In the genomic region with DNA sequence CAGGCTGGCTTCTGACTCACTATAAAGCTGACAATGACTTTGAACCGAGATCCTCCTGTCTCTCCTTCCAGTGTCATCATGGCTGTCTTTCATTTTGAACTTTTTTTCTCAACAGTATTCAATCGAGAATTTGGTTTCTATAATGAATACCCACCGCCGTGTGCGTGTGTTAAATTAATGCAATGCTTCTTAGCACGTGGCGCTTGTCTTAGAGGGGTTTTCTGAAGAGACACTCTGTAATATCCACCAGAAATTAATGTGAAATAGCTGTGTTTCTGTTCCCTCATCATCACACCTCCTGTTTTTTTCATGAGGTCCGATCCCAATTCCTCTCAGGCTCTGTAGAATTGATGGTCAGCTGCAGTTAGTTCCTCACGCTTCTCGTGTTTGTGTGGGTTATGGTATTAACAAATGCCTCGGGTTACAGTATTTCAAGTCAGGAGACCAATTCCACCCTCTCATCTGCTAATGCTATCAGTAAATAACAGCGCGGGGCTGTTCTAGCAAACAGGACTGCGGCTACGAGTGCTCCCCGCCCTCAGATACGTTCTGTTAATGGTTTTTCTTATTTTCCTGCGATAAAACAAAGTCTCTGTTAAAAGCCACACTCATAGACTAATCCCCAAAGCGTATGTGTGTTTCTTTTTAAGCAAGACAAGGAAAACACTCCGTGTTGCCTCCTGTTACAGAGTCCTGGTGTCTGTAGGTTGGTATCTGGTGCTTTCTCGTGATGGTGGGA, we compare ENCODE assay signal across 15 mouse cellular contexts. TPM values are rescaled to one million over a fixed set of nuclear protein-coding genes. Genes with fewer than 3 reads are reported as not detected.
A peak's percentile ranks its signal among the peaks of the same experiment; 100 is the strongest.
DNase-seq lines count a peak whose midpoint lies in the region; ATAC-seq and TF ChIP-seq lines count a peak whose summit lies in the region.
"Had no signal": no experiment of that assay in that cellular context is flagged by ENCODE, and none has a peak within 500 bp of the region (broad histone marks: within the 10 kb centered on the region; RNA-seq: fewer than 3 reads in every experiment).

No protein-coding gene starts in this region.

- H3K9ac ChIP-seq in midbrain, embryonic 13.5 days (replicated peaks), result peak overlapping the region; percentile 39
- peak overlapping the region; percentile 64 for H3K9ac ChIP-seq in liver, embryonic 11.5 days (ENCODE audit: low read depth, low read length)
- H3K9ac ChIP-seq in heart, adult 2 months (ENCODE audit: low read depth, low read length), result no peak overlapping the region
- H3K9ac ChIP-seq: kidney, embryonic 15.5 days; stomach, embryonic 15.5 days had no signal

- no peaks in the 10 kb centered on the region for H3K36me3 ChIP-seq in midbrain, embryonic 13.5 days
- no peaks in the 10 kb centered on the region for H3K36me3 ChIP-seq in midbrain, embryonic 10.5 days
- no peaks in the 10 kb centered on the region for H3K36me3 ChIP-seq in liver, embryonic 11.5 days (ENCODE audit: control insufficient read depth, insufficient read depth, low read length)
- H3K36me3 ChIP-seq in heart, adult 2 months (ENCODE audit: control insufficient read depth, insufficient read depth, low read length), result no peaks in the 10 kb centered on the region
- H3K36me3 ChIP-seq: kidney, embryonic 15.5 days; stomach, embryonic 15.5 days had no signal

- H3K27ac ChIP-seq in midbrain, embryonic 13.5 days, result peak overlapping the region; percentile 40
- no peak overlapping the region for H3K27ac ChIP-seq in midbrain, embryonic 10.5 days (replicated peaks)
- H3K27ac ChIP-seq in liver, embryonic 11.5 days (ENCODE audit: low read depth, low read length), result peak overlapping the region; percentile 94
- H3K27ac ChIP-seq in olfactory bulb, adult 2 months (ENCODE audit: insufficient read depth, low read depth, low read length), result peak overlapping the region; percentile 43; the same call in 1 of the 2 replicates
- no peak overlapping the region for H3K27ac ChIP-seq in heart, adult 2 months
- H3K27ac ChIP-seq: kidney, embryonic 15.5 days; stomach, embryonic 15.5 days had no signal

- no peak for ATAC-seq in midbrain, embryonic 13.5 days
- 0 out of 2 replicates have a peak, but pooled peaks have one; percentile 32 for ATAC-seq in liver, embryonic 11.5 days (replicated peaks; ENCODE audit: low FRiP score)
- ATAC-seq: hindbrain, embryonic 16.5 days had no signal

- H3K4me3 ChIP-seq in midbrain, embryonic 13.5 days (replicated peaks), result no peak overlapping the region
- no peak overlapping the region for H3K4me3 ChIP-seq in midbrain, embryonic 10.5 days
- peak overlapping the region; percentile 4; the same call in 1 of the 2 replicates for H3K4me3 ChIP-seq in liver, embryonic 11.5 days (ENCODE audit: low read depth, low read length)
- no peak overlapping the region for H3K4me3 ChIP-seq in olfactory bulb, adult 2 months (ENCODE audit: insufficient read depth, low read depth, low read length)
- H3K4me3 ChIP-seq in heart, adult 2 months, result no peak overlapping the region
- H3K4me3 ChIP-seq: kidney, embryonic 15.5 days; stomach, embryonic 15.5 days had no signal

- TF ChIP-seq EP300 in heart, adult 2 months (IDR thresholded peaks at IDR 0.05; ENCODE audit: insufficient read depth, low read depth, low read length), result no peak

- TF ChIP-seq POLR2A in olfactory bulb, adult 2 months (IDR thresholded peaks at IDR 0.05; ENCODE audit: insufficient read depth, low read depth, low read length), result no peak
- TF ChIP-seq POLR2A in heart, adult 2 months (IDR thresholded peaks at IDR 0.05; ENCODE audit: insufficient read depth, low read depth, low read length), result no peak

- no peak for DNase-seq in midbrain, embryonic 10.5 days (ENCODE audit: low spot score)
- peak; percentile 54 for DNase-seq in c-Kit-positive CD71-positive TER-119-negative erythroid progenitor cells, embryonic 14.5 days (ENCODE audit: low read depth)
- DNase-seq in liver, embryonic 11.5 days (ENCODE audit: low spot score), result no peak
- DNase-seq in heart, adult 2 months, result no peak
- DNase-seq in lung, postnatal 4 days, result no peak
- DNase-seq: adrenal gland, postnatal 25 days; cerebellum, adult 8-10 months; layer of hippocampus, adult 9-11 months; left cerebral cortex, postnatal 4 days had no signal

- intact Hi-C loops in heart, adult 2 months (cut with DNase I), result no loop called here

- H3K79me2 ChIP-seq in heart, adult 2 months (replicated peaks; ENCODE audit: control insufficient read depth, insufficient read depth, low read length), result no peaks in the 10 kb centered on the region

- H3K9me3 ChIP-seq in midbrain, embryonic 13.5 days, result no peaks in the 10 kb centered on the region
- H3K9me3 ChIP-seq in midbrain, embryonic 10.5 days (replicated peaks), result no peaks in the 10 kb centered on the region
- no peaks in the 10 kb centered on the region for H3K9me3 ChIP-seq in liver, embryonic 11.5 days (ENCODE audit: control insufficient read depth, low read length)
- H3K9me3 ChIP-seq: kidney, embryonic 15.5 days; stomach, embryonic 15.5 days had no signal

- no peaks in the 10 kb centered on the region for H3K27me3 ChIP-seq in midbrain, embryonic 13.5 days
- peaks cover 17% of the 10 kb centered on the region for H3K27me3 ChIP-seq in midbrain, embryonic 10.5 days (ENCODE audit: low read depth, poor library complexity, severe bottlenecking)
- no peaks in the 10 kb centered on the region for H3K27me3 ChIP-seq in liver, embryonic 11.5 days (replicated peaks; ENCODE audit: control insufficient read depth, insufficient read depth, low read length)
- H3K27me3 ChIP-seq in heart, adult 2 months (ENCODE audit: control insufficient read depth, insufficient read depth, low read length), result no peaks in the 10 kb centered on the region
- H3K27me3 ChIP-seq: CH12.LX; kidney, embryonic 15.5 days; stomach, embryonic 15.5 days had no signal

- WGBS in midbrain, embryonic 13.5 days, result 68% methylated on average over 21 of the region's 21 CpGs
- 84% methylated on average over 21 of the region's 21 CpGs for WGBS in midbrain, embryonic 10.5 days
- WGBS in liver, embryonic 11.5 days, result 45% methylated on average over 21 of the region's 21 CpGs
- WGBS in olfactory bulb, adult 2 months, result 49% methylated on average over 21 of the region's 21 CpGs
- 75% methylated on average over 21 of the region's 21 CpGs for WGBS in heart, adult 2 months

- no peak overlapping the region for H3K4me2 ChIP-seq in midbrain, embryonic 13.5 days (replicated peaks)
- H3K4me2 ChIP-seq in liver, embryonic 11.5 days, result peak overlapping the region; percentile 56
- H3K4me2 ChIP-seq: kidney, embryonic 15.5 days; stomach, embryonic 15.5 days had no signal

- H3K4me1 ChIP-seq in midbrain, embryonic 13.5 days (replicated peaks), result peaks cover 40% of the 10 kb centered on the region
- peaks cover 38% of the 10 kb centered on the region for H3K4me1 ChIP-seq in midbrain, embryonic 10.5 days
- H3K4me1 ChIP-seq in liver, embryonic 11.5 days (replicated peaks; ENCODE audit: control insufficient read depth, insufficient read depth, low read length), result peaks cover 80% of the 10 kb centered on the region
- peaks cover 42% of the 10 kb centered on the region for H3K4me1 ChIP-seq in olfactory bulb, adult 2 months (ENCODE audit: control insufficient read depth, insufficient read depth, low read length)
- H3K4me1 ChIP-seq in heart, adult 2 months (ENCODE audit: control insufficient read depth, insufficient read depth, low read length), result peaks cover 8% of the 10 kb centered on the region
- H3K4me1 ChIP-seq: stomach, embryonic 15.5 days had no signal

- TF ChIP-seq CTCF in olfactory bulb, adult 2 months (IDR thresholded peaks at IDR 0.05; ENCODE audit: insufficient read depth, low read depth, low read length), result no peak
- TF ChIP-seq CTCF in heart, adult 2 months (IDR thresholded peaks at IDR 0.05), result no peak

RNA-seq across cellular contexts. Expression of gene Chst11, which starts 32.6 kb away (rescaled TPM):
- 2.9 TPM in 2 replicates for polyA plus RNA-seq in midbrain, embryonic 13.5 days (2015; fragmentation: Nextera tagmentation; extraction: Ambion mirVana)
- polyA plus RNA-seq in midbrain, embryonic 10.5 days (2016; fragmentation: Nextera tagmentation; extraction: Ambion mirVana), result 0.94 and 1.1 TPM in 2 replicates
- 2.9 and 3.1 TPM in 2 replicates for polyA plus RNA-seq in liver, embryonic 11.5 days (2014; fragmentation: Nextera tagmentation; extraction: Ambion mirVana)
- polyA plus RNA-seq in olfactory bulb, adult 2 months (2012; ENCODE audit: insufficient read depth, insufficient read length, low replicate concordance, missing spikeins), result not detected in 2 replicates
- total RNA-seq in heart, adult 2 months (2021), result 1 to 10 TPM; 3.1 to 3.2 TPM
- 4.5 and 6.8 TPM in 2 replicates for polyA plus RNA-seq in heart, adult 2 months (2012; rRNA removed)

Comparison
In these comparisons a context has a peak if more than half of its experiments do, and no peak if none do; other contexts are left out.
1. H3K27ac ChIP-seq: peak in midbrain, embryonic 13.5 days (single experiment), liver, embryonic 11.5 days (single experiment) and olfactory bulb, adult 2 months (single experiment); none in midbrain, embryonic 10.5 days (single experiment) and heart, adult 2 months (single experiment).